Mouse (Mus musculus): ENCODE measurements around the gene Rasgef1b. TPM values are rescaled to one million over a fixed set of nuclear protein-coding genes. Genes with fewer than 3 reads are reported as not detected.

Gene Rasgef1b
- total and polyA plus RNA-seq, 2 experiments = 4.0 to 20.4 TPM

- H3K9ac ChIP-seq (ENCODE audit: low read depth, low read length) = no peak overlapping the region
- no peak overlapping the region for H3K27ac ChIP-seq (replicated peaks; ENCODE audit: insufficient read depth, low read depth, low read length)
- TF ChIP-seq CTCF (IDR thresholded peaks at IDR 0.05; ENCODE audit: low read depth, low read length) = no peak
- TF ChIP-seq POLR2A (IDR thresholded peaks at IDR 0.05; ENCODE audit: extremely low read depth, insufficient read depth, low read length) = no peak
- DNase-seq (ENCODE audit: extremely low read depth, low read depth, low spot score) = no peak
- H3K4me3 ChIP-seq (ENCODE audit: insufficient read depth, low read depth, low read length) = no peak overlapping the region
- H3K36me3 ChIP-seq (ENCODE audit: control insufficient read depth, insufficient read depth, low read length) = no peaks in the 10 kb centered on the region
- WGBS = 87% methylated on average over 5 of the region's 5 CpGs
- H3K27me3 ChIP-seq (ENCODE audit: control insufficient read depth, insufficient read depth, low read length) = no peaks in the 10 kb centered on the region
- no peaks in the 10 kb centered on the region for H3K4me1 ChIP-seq (ENCODE audit: control insufficient read depth, insufficient read depth, low read length)
- no peaks in the 10 kb centered on the region for H3K79me2 ChIP-seq (ENCODE audit: control insufficient read depth, insufficient read depth, low read length)
These were observed 561.1 kb downstream of the Rasgef1b start for GRCm38 (mm10) chr5:99167767-99168166.

Other genes with a start within 250 kb of the Rasgef1b start
- not detected in 2 replicates for gene Vamp9, start 177.2 kb upstream of the Rasgef1b start, total RNA-seq (2014; rRNA removed)
- not detected in 2 replicates for gene Vamp9, start 177.2 kb upstream of the Rasgef1b start, polyA plus RNA-seq (2012; rRNA removed)
- gene Hnrnpd, start 249.9 kb upstream of the Rasgef1b start, total RNA-seq (2014; rRNA removed) = 9.6 and 12.6 TPM in 2 replicates
- gene Hnrnpd, start 249.9 kb upstream of the Rasgef1b start, polyA plus RNA-seq (2012; rRNA removed) = 20.3 and 25.4 TPM in 2 replicates
- gene 4930524J08Rik, start 250.0 kb upstream of the Rasgef1b start, total RNA-seq (2014; rRNA removed) = 0.67 TPM in 1 of 2 replicates, not detected in the other
- gene 4930524J08Rik, start 250.0 kb upstream of the Rasgef1b start, polyA plus RNA-seq (2012; rRNA removed) = 0.67 and 0.82 TPM in 2 replicates

All from liver, adult 2 months (tissue).